Mouse (Mus musculus): Measurements from ENCODE around the gene Dolk.

Gene Dolk

DNA sequence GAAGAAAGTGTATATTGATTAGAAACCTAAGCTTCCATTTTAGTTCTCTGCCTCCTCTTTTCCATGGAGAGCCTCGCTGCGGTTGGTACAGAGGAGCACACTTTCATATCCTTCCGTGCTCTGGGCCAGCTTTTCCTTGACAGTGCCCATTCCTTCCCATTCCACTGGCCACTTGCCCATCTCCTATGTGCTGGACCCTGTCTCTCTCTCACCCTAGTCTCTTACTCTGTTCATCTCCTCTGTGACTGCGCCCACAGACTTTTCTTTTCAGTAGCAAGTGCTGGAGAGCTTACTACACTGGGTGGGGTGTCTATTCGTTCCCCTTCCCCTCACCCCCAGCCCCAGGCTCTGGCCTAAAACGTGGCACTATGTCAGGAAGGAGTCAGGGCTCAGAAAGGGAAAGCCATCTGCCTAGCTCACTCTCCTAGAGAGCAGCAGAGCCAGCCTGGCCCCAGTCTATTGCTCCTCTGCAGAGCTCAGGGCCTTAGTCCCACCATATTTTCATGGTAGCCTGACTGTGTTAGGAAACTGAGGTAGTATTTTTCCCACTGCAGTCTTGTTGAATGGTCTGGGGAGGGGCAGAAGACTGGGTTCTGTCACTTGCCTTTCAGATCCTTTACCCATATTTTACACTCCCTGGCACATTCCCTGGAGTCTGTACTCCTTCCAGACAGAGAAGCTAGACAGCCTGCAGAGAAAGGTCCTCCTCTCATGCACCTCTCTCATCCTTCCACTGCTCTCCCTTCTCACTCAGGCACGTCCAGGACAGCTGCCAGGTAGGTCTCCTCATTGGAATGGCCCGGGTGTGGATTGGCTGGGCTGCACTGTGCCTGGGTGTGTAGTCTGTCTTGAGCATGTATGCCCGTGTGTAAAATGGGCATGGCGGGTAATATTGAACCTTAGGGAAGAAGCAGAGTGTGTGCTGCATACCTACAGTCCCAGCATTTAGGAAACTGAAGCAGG lies 35.7 kb downstream of the Dolk start:
- DNase-seq (ENCODE audit: low spot score in 2 of 2) = no peak

DNA sequence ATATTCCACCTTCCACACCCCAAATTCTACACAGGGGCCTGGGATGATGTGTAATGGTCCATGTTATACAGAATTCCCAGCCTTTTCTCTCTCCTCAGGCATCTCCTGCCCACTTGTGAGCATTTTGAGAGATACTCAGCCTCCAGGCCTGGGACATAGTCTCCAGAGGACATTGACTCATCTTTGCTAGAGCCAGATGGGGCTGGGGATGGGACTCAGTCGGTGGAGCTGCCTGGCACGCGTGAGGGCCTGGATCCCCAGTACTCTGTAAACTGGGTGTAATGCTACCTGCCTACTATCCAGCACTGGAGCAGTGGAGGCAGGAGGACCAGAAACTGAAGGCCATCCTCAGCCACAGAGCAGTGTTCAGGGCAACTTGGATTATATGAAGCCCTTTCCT lies 37.0 kb downstream of the Dolk start:
- no peak for DNase-seq (ENCODE audit: low spot score in 2 of 2)

DNA sequence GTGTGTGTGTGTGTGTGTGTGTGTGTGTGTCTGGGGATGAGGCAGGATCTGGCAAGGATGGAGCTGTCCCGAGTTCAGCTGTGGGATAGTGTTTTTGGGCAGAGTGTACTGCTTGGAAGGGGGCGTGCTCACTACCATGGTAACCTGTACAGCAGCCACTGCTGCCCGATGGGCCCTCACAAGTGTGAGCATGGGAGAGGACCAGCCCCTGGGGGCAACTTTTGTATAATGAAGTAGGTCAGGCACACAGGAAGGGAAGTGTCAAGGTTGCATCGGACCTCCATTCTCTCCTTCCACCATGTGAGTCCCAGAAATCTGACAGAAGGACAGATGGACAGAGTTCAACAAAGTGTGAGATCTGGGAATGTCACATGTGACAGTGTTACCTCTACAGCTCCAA lies 38.5 kb downstream of the Dolk start:
- no peak for DNase-seq (ENCODE audit: low spot score in 2 of 2)

DNA sequence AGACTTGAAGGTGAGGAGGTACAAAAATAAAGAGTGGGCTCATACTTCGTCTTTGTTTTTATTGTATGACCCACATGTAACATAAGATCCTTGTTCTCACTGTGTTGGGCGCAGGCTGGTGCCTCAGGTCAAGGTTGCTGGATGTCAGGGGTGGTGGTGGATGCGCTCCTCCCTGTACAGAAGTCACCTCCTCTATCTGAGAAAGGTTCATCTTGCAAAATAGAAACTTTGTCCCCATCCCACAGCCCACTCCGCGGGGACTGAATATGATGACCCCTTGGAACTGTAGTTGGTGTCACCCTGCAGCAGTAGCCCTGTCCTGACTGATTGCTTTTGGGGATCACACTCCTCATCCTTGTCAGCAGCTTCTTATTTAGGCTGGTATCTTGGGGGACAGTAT lies 39.1 kb downstream of the Dolk start:
- DNase-seq (ENCODE audit: low spot score in 2 of 2) = no peak

DNA sequence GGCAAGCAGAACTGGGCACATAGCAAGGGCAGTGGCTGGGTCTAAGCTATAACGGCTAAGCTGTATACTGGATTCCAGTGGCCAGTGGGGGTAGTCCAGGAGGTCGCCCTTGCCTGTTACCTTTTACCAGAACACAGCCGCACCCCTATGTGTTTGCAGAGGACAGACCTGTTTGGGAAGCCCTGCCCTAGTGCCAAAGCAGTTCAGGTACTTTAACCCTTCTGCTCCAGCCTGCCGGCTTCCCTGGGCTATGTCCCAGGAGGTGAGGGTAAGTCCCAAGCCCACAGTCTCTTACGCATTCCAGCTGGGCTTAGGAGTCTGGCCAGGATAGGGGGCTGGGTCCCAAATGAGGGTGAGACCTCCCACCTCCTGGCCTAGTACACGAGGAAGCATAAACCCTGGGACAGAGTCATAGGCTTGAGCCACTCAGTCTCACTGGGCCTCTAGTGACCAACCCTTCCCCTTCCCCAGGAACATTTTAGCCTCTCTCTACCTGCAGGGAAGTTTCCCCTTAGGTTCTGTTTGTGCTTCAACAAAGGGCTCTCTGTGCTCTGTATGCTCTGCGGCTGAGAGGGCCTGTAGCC lies 41.4 kb downstream of the Dolk start:
- DNase-seq (ENCODE audit: low spot score in 2 of 2) = no peak

DNA sequence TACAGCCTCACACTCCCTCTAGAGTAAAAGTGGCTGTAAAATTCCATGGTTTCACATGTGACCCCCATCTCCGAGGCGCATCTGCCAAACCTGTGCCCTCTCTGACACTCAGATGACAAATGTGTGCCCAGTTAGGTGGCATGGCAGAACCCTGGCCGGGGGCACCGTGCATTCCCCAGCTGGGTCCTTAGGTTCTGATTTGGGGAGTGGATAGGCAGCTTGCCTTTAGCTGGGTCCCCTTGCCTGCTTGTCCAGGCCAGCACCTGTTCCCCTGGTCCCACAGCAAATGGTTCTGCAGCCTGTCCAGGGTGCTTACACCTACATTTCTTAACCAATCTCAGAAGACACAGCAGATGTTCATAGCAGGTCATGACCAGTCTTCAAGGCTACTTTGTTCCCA lies 42.7 kb downstream of the Dolk start:
- no peak for DNase-seq (ENCODE audit: low spot score in 2 of 2)

DNA sequence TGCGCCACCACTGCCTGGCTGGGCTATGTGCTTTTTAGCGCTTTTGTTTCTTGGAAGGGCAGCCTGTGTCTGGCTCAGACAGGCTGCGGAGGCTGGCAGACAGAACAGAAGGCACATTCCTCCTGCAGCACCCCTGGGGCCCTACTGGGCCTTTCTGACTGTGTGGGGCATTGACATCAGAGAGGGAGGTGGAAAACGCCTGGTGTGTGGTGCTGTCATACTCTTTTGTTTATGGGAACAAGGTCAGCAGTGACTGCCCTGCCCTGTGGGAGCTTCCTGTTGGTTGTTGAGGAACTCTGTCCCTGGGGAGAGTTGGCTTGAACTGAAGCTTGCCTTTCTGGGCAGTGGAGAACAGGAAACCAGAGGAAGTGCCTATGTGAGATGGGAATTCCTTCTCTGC lies 43.6 kb downstream of the Dolk start:
- DNase-seq (ENCODE audit: low spot score in 2 of 2) = no peak

DNA sequence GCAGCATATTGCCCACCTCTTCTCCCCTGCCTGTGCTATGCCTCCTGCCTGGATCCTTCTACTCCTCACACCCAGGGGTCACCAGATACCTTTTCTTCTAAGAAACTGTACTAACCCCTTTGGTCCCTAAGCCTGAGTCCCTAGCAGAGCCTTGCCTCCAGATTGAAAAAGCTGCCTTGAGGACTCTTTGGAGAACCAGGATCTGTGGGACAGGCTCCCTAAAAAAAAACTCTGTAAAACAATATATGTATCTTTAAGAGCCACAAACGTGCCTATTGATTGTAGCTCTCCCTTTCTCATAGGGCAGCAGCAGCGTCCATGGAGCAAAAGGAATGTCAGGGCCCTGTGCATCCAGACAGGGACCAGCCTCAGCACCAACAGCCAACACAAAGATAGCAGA lies 45.9 kb downstream of the Dolk start, which contains the start of gene Gm28035:
Gene Gm28035 (plus strand): TSS at position 301 of the 400 bp plus-strand sequence.
- DNase-seq (ENCODE audit: low spot score in 2 of 2) = no peak

DNA sequence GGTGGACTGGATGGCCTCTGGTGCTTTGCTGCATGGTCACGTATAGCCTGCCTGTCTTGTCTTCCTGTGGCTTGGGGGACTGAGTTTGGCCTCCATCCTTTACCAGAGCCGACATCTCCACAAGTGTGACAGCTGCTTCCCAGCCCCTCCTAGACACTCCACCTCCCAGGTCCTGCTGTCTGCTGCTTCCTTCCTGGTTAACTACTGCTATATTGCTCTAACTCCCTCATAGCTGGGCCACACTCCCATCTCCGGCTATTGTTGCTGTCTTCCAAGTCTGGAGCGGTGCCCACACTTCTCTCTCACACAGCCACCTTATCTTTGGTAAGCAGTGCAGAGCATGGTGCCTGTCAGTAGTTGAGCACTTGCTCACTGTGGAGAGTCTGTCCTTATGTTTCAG lies 46.4 kb downstream of the Dolk start:
- DNase-seq (ENCODE audit: low spot score in 2 of 2) = no peak

DNA sequence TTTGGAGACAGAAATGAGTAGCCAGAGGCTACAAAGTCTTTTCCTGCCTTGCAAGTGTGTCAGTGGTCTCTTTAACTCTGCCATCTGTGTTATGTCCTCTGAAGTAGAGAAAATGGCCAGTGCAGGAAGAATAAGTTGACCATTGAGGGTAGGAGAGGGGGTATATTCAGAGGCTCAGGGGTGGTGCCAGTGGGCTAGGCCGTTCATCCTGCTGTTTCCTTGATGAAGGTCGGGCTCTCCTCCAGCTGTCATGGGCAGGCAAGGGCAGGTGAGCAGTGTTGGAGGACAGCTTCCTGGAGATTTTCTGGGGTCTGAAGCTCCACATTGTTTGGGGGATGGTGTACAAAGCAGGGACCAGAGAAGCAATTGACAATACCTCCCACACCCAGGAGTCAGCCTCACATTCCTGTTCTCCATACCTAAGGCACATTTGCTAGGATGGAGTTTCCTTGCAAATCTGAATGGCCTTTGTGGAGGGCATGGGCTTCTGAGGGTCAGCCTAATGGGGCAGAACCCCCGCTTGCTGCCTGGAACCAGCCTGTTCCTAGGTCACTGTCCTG lies 47.1 kb downstream of the Dolk start:
- DNase-seq (ENCODE audit: low spot score in 2 of 2) = no peak

DNA sequence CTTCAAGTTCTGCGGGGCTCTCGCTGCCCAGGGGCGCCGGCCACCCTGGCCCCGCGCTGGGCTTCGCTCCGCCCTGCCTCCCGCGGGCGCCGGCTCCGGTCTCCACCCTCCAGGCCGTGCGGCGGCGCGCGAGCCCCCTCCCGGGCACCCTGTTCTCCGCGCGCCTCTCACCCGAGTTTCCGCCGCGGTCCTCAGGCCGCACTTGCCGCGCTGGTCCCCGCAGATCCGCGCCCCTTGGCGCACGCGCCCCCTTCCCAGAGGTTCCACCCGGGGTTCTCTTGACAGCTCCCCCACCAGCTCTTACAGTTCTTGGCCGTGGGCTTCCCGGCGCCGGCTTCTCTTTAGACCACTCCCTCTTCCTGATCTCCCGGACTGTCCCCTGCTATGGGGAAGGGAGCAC lies 48.3 kb downstream of the Dolk start:
- DNase-seq (ENCODE audit: low spot score in 2 of 2) = peak in 1 of 2 experiments; percentile 67

DNA sequence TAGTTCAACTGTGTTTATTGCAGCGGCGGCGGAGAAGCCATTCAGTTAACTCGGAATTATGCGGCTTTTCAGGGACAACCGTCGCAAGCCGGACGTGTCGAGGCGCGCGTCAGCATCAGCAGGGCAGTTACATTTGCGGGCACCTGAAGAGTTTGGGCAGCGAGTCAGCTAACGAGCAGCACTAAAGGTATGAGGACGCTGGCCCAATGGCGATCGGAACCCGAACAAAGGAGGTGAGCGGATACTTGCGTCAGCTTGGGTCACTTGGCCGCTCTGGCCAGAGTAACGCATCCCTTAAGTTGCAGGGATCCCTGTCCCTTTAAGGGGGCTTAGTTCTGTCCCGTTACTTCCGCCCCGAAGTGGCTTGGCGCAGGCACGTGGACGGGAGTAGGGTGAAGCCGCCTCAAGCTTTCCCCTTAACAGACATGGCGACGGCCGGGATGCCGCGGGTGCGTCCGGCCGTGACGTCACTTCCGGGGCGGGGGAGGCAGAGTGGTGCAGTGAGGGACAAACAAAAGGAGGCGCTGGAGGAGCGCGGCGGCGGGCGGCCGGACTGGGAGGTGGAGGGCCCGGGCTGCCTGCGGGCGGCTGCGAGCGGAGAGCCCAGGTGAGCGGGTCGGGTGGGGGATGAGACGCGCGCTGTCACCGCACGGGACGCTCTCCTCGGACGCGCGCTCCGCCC lies 48.8 kb downstream of the Dolk start, which contains the start of gene Lrrc8a:
Gene Lrrc8a (plus strand): TSS at position 517 of the 682 bp plus-strand sequence.
- DNase-seq (ENCODE audit: low spot score in 2 of 2) = peak; percentile 99 to 100

DNA sequence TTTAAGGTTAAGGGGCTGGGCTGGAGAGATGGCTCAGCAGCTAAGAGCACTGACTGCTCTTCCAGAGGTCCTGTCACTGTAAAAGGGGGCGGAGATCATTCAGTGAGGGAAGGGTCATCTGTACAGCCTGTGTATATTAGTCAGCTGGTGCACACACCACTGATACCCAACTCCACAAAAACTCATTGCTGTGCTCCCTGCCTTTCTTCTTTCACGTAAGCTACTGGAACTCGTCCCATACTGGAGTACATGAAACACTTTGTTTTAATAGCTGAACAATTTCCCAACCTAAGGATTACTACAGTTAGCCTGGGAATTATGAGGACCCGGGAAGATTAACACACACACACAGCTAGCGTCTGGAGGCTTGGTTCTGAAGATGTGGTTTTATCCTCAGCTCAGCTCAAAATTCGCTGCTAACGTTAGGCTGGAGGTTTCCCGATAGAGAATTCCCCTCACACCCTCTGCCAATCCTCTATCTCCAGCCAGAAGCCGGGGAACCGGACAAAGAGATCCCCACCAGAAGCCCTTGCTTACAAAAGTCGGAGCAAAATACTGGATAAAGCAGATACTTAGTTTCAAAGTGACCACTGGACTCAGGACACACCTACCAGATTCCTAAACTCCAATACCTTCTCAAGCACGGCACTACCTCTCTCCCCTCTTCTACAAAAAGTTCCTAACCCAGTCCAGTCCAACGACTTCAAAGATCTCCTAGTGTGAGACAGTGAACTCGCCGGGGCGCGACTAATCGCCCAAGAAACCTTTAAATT lies 49.5 kb downstream of the Dolk start:
- no peak for DNase-seq (ENCODE audit: low spot score in 2 of 2)

DNA sequence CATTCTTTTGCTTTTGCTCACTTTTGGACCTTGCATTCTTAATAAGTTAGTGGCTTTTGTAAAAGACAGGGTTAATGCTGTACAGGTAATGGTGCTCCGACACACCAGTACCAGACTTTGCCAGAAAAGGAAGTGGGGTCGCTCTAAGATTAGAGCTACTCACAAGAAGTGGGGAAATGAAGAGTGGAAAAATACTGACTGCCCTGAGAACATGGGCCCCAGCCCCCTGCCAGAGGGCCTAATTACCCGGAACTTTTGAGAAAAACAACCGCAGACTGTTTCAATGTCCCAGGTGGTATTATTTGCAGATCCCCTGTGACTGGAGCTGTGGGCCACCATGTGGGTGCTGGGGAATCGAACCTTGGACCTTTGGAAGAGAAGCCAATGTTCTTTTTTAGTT lies 50.5 kb downstream of the Dolk start:
- no peak for DNase-seq (ENCODE audit: low spot score in 2 of 2)

Measured in cerebellum, postnatal 4 days (tissue).